Mouse (Mus musculus) liver, postnatal 0 days (tissue): ENCODE measurements around the gene Stard13. TPM values are rescaled to one million over a fixed set of nuclear protein-coding genes. Genes with fewer than 3 reads are reported as not detected.

Experiments
- ATAC-seq: fragments of 200-750 bp; cut with Nextera tagmentation; 2 replicates; pipeline ENCODE4 v1.8.0; 2017; ENCODE audit warnings: mild to moderate bottlenecking, moderate library complexity
- DNase-seq: peaks from one replicate; pipeline ENCODE4 v3.0.0-alpha.2; 2016
- H3K27ac ChIP-seq: fragments of 300-500 bp; sonication (generic); 2 replicates; pipeline ENCODE4 v1.5.1; 2014; ENCODE audit warnings: antibody characterized with exemption, moderate library complexity, mild to moderate bottlenecking, low read depth
- H3K27me3 ChIP-seq: fragments of 300-500 bp; sonication (generic); 2 replicates; pipeline ENCODE4 v1.6.1; 2014; ENCODE audit warnings: low read length, control low read depth, mixed read lengths; ENCODE audit not compliant: insufficient read depth
- H3K36me3 ChIP-seq: fragments of 300-500 bp; sonication (generic); replicated peaks from 2 replicates; pipeline ENCODE4 v1.6.1; 2014; ENCODE audit warnings: mild to moderate bottlenecking, control low read depth, low read length, moderate library complexity, mixed read lengths; ENCODE audit not compliant: insufficient read depth
- H3K4me1 ChIP-seq: fragments of 300-500 bp; sonication (generic); 2 replicates; pipeline ENCODE4 v1.6.1; 2014; ENCODE audit warnings: antibody characterized with exemption, mild to moderate bottlenecking, control low read depth; ENCODE audit not compliant: insufficient read depth
- H3K4me2 ChIP-seq: fragments of 300-500 bp; sonication (generic); 2 replicates; pipeline ENCODE4 v1.6.1; 2014; ENCODE audit warnings: low read depth, mild to moderate bottlenecking, low read length, moderate library complexity, mixed read lengths
- H3K4me3 ChIP-seq: fragments of 300-500 bp; sonication (generic); 2 replicates; pipeline ENCODE4 v1.5.1; 2014; ENCODE audit warnings: low read depth, low read length
- H3K9ac ChIP-seq: fragments of 300-500 bp; sonication (generic); replicated peaks from 2 replicates; pipeline ENCODE4 v1.6.1; 2014; ENCODE audit warnings: mild to moderate bottlenecking, moderate library complexity
- H3K9me3 ChIP-seq: fragments of 300-500 bp; sonication (generic); 2 replicates; pipeline ENCODE4 v1.6.1; 2016; ENCODE audit warnings: mild to moderate bottlenecking, control low read depth, low read length, mixed read lengths
- CTCF ChIP-seq: sonication (generic); IDR thresholded peaks from 2 replicates; pipeline ENCODE4 v1.5.1; 2016; ENCODE audit warnings: antibody characterized with exemption, low read depth
- EP300 ChIP-seq: IDR thresholded peaks from 2 replicates; pipeline ENCODE4 v1.6.1; 2016; ENCODE audit warnings: antibody characterized with exemption, low read depth, mild to moderate bottlenecking
- WGBS: fragments of 180-500 bp; shearing (Covaris S2); extraction: QIAGEN DNeasy Blood & Tissue Kit; methylation state at CpG from one replicate; pipeline ENCODE4 v1.1.7; 2014; ENCODE audit not compliant: insufficient replicate concordance; 5-methylcytosine and 5-hydroxymethylcytosine counted together
- polyA plus RNA-seq: library from polyadenylated mRNA; unstranded; fragments of >200 nt; fragmentation: Nextera tagmentation; extraction: Ambion mirVana; gene quantifications from 2 replicates; pipeline ENCODE4 v1.2.1, GENCODE M21; 2015

The Stard13 gene
- polyA plus RNA-seq, 1 experiment from 2014 or later: 1.0 TPM

DNA sequence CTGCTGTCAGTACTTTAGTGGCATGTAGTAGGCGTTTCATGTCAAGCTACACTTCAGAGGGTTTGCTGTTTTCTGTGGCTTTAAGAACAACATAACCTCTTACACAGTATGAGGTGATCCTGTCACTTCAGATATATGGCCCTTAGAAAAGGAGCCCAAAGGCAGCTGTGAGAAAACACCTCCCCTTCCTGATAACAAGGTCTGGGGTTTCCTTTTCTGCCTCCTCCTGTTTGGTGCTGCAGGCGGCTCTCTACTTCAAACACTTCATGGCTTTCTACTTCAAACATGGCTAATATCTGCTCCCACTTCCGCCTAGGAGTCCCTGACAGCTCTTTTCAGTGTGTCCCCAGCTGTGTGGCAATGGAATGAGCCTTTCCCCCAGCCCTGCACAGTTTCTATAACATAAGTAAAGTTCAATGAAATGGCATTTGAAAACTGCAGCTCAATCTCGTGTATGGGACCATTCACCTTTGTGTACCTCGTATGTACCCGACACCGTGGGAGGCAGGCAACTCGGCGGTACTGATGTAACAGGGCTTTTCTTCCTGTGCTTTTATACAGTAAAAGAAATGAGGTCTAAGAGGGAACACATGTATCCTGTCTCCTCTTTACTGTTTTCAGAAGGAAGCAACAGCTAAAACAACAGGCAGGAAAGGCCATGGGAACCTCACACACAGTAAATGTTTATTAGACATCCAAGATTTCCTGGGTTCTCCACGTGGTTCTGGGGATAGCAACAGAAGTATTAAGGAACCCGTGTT, 13.7 kb upstream of the Stard13 start:
- Histone ChIP-seq H3K9ac (no peak overlapping the region), H3K36me3 (no peaks in the 10 kb centered on the region), H3K4me3 (no peak overlapping the region), H3K27me3 (no peaks in the 10 kb centered on the region), H3K27ac (peak overlapping the region; percentile 60), H3K4me2 (0 out of 2 replicates have a peak overlapping the region, but pooled peaks have one; percentile 31), H3K4me1 (peaks cover 17% of the 10 kb centered on the region), H3K9me3 (no peaks in the 10 kb centered on the region)
- ATAC-seq (no peak), DNase-seq (no peak)
- WGBS: 34% methylated on average over 11 of the region's 11 CpGs
- TF ChIP-seq CTCF: no peak
- TF ChIP-seq EP300: no peak

DNA sequence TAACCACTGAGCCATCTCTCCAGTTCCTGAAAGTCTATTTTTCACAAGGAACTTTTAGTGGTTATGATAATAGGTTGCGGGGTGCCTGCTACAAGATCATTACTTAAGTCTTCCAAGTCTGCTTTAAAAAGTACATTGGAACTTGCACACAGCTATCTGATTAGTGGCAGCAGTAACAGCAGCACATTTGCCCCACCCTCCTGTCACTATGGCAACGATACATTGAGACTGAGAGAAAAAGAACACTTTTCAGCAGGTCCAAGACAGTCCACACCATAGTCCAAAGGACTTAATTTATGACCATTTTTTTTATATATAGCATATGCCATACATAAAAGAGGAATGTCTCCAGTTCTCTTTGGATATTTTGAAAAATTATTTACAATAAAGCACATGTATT, 12.7 kb upstream of the Stard13 start:
- Histone ChIP-seq H3K4me3 (no peak overlapping the region), H3K4me1 (peaks cover 17% of the 10 kb centered on the region), H3K9ac (no peak overlapping the region), H3K4me2 (no peak overlapping the region), H3K27me3 (no peaks in the 10 kb centered on the region), H3K36me3 (no peaks in the 10 kb centered on the region), H3K27ac (no peak overlapping the region), H3K9me3 (no peaks in the 10 kb centered on the region)
- WGBS: 61% methylated on average over 2 of the region's 2 CpGs
- ATAC-seq (no peak), DNase-seq (peak; percentile 19)
- TF ChIP-seq CTCF: no peak
- no peak for TF ChIP-seq EP300

DNA sequence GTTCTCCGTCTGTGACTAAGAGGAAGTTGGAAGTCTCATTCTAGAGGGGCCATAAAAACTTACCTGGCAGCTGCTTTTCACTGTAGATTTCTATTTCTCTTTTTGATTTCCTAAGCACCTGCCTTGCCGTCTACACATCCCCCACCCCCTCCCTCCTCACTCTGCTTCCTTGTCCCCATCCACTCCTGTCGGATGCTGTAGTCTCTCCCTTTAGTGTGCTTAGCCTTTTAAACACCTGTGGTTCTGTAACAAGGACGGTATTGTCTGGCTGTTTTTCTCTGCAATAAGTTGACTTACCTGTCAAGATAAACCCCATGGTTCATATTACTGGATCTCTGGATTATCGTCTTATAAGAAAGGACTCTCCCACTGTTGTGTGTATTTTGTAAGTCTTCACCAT, 11.9 kb upstream of the Stard13 start:
- H3K27me3 ChIP-seq: no peaks in the 10 kb centered on the region
- no peak overlapping the region for H3K27ac ChIP-seq
- H3K36me3 ChIP-seq: no peaks in the 10 kb centered on the region
- no peak overlapping the region for H3K4me2 ChIP-seq
- H3K9ac ChIP-seq: no peak overlapping the region
- WGBS: 72% methylated on average over 5 of the region's 5 CpGs
- ATAC-seq: no peak
- H3K4me3 ChIP-seq: no peak overlapping the region
- TF ChIP-seq EP300 (no peak), CTCF (no peak)
- no peak for DNase-seq
- H3K4me1 ChIP-seq: peaks cover 17% of the 10 kb centered on the region
- no peaks in the 10 kb centered on the region for H3K9me3 ChIP-seq

DNA sequence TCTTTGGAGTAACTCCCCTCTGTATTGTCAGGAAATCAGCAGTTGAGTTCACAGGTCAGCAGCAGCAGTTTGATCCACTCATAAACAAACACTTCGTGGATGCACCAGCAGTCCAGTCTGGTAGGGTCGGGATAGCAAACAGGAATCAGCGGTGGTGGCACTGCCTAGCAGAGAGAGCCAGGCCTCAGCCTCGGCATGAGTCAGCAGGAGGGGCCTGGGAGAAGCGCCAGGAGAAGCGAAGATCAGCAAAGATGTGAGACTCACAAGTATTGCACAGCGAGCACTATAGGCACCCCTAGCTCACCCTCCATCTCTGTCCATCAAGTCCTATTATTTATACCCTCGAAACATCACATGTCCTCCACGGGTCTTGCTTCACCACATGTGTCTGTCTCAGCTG, 5.1 kb upstream of the Stard13 start:
- WGBS: 65% methylated on average over 9 of the region's 9 CpGs
- Histone ChIP-seq H3K36me3 (no peaks in the 10 kb centered on the region), H3K4me3 (no peak overlapping the region), H3K4me2 (no peak overlapping the region), H3K27ac (no peak overlapping the region), H3K9me3 (no peaks in the 10 kb centered on the region), H3K27me3 (peaks cover 4% of the 10 kb centered on the region; the same call in 1 of the 2 replicates), H3K4me1 (no peaks in the 10 kb centered on the region), H3K9ac (no peak overlapping the region)
- no peak for DNase-seq
- TF ChIP-seq EP300 (no peak), CTCF (no peak)
- ATAC-seq: no peak

DNA sequence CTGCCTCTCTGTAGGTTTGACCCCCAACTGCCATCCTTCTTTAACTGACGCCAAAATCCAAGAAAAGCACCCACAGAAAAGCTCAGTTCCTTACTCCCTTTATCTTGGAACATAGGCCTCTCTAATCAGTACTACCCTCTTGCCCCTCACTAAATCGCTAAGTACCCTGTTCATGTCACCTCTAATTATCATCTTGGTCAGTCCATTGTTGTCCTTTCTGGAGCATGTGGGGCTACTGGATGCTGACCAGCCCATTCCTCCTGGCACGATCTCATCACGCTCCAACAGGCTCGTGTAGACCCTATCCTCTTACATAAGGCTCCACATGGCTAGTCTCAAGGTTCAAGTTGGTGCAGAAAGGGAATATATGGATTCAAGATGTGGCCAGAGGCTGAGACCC, 2.8 kb upstream of the Stard13 start:
- H3K9ac ChIP-seq: no peak overlapping the region
- H3K27ac ChIP-seq: no peak overlapping the region
- no peak overlapping the region for H3K4me3 ChIP-seq
- TF ChIP-seq EP300: no peak
- TF ChIP-seq CTCF: no peak
- peaks cover 15% of the 10 kb centered on the region; the same call in 1 of the 2 replicates for H3K27me3 ChIP-seq
- H3K9me3 ChIP-seq: no peaks in the 10 kb centered on the region
- no peaks in the 10 kb centered on the region for H3K36me3 ChIP-seq
- WGBS: 72% methylated on average over 5 of the region's 5 CpGs
- ATAC-seq (no peak), DNase-seq (no peak)
- H3K4me1 ChIP-seq: peaks cover 3% of the 10 kb centered on the region; the same call in 1 of the 2 replicates
- H3K4me2 ChIP-seq: no peak overlapping the region

DNA sequence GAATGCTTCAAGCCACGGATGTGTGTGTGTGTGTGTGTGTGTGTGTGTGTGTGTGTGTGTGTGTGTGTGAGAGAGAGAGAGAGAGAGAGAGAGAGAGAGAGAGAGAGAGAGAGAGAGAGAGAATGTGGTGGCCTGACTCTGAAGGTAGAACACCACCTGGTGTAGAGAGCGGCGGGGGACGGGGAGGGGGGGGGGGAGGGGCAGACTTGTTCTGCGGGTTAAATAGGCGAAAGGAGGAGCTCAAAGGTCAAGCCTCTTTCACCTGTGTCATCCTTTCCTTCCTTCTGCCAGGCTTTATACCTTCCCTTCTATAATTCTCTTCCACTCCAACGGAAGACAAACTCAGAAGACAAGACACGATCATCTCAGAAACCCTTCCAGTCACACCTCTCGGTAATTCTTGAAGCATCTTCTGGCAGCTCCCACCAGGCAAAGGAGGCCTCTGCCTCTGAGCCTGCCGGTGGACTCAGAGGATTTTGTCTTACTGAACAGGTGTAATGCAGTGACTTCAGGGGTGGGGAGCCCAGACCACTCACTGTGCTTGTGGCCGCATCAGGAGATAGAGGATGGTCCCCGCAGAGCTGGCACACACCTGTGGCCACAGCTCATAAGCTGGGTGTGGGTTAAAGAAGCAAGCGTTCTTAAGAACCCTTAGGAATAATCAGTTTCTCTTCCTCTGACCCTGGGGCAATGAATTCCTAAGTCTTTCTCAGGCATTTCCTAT, 898 bp downstream of the Stard13 start:
- DNase-seq (no peak), ATAC-seq (peak; percentile 21; the same call in 1 of the 2 replicates)
- peaks cover 3% of the 10 kb centered on the region; the same call in 1 of the 2 replicates for H3K4me1 ChIP-seq
- H3K27ac ChIP-seq: no peak overlapping the region
- no peaks in the 10 kb centered on the region for H3K36me3 ChIP-seq
- peak overlapping the region; percentile 63; the same call in 1 of the 2 replicates for H3K9ac ChIP-seq
- TF ChIP-seq EP300 (no peak), CTCF (no peak)
- no peaks in the 10 kb centered on the region for H3K9me3 ChIP-seq
- peak overlapping the region; percentile 55 for H3K4me3 ChIP-seq
- H3K27me3 ChIP-seq: peaks cover 15% of the 10 kb centered on the region; the same call in 1 of the 2 replicates
- H3K4me2 ChIP-seq: peak overlapping the region; percentile 82
- WGBS: 32% methylated on average over 10 of the region's 13 CpGs
